Mouse (Mus musculus): ENCODE measurements around the gene Prr5. TPM values are rescaled to one million over a fixed set of nuclear protein-coding genes. Genes with fewer than 3 reads are reported as not detected.

Prr5 gene
- polyA plus RNA-seq, 1 experiment from 2014 or later: 35.0 TPM

- ATAC-seq (replicated peaks; ENCODE audit: low FRiP score, low read depth) (no peak), DNase-seq (ENCODE audit: low spot score) (no peak)
- H3K4me2 ChIP-seq (ENCODE audit: low read length): no peak overlapping the region
- H3K36me3 ChIP-seq (ENCODE audit: insufficient read depth, low read length): no peaks in the 10 kb centered on the region
- 0 out of 2 replicates have a peak, but pooled peaks cover 2% of the 10 kb centered on the region for H3K4me1 ChIP-seq (replicated peaks; ENCODE audit: insufficient read depth, low read length)
- H3K27me3 ChIP-seq (ENCODE audit: insufficient read depth, low read length): no peaks in the 10 kb centered on the region
- H3K4me3 ChIP-seq (replicated peaks; ENCODE audit: low read depth, low read length): no peak overlapping the region
- 85% methylated on average over 6 of the region's 6 CpGs for WGBS
- no peaks in the 10 kb centered on the region for H3K9me3 ChIP-seq (replicated peaks; ENCODE audit: low read length)
- no peak overlapping the region for H3K27ac ChIP-seq
- no peak for TF ChIP-seq CTCF (IDR thresholded peaks at IDR 0.05; ENCODE audit: low read depth)
- no peak overlapping the region for H3K9ac ChIP-seq (ENCODE audit: low read depth, low read length)
These were observed 28.7 kb upstream of the Prr5 start for GRCm38 (mm10) chr15:84640722-84641121.

GRCm38 (mm10) chr15:84641127-84641526 lies 28.3 kb upstream of the Prr5 start:
- no peak overlapping the region for H3K9ac ChIP-seq (ENCODE audit: low read depth, low read length)

GRCm38 (mm10) chr15:84641948-84642347 lies 27.5 kb upstream of the Prr5 start:
- H3K9ac ChIP-seq (ENCODE audit: low read depth, low read length): no peak overlapping the region
- DNase-seq (ENCODE audit: low spot score): no peak

More at GRCm38 (mm10) chr15:84641127-84641526, 28.3 kb upstream of the Prr5 start:
- DNase-seq (ENCODE audit: low spot score) (no peak), ATAC-seq (replicated peaks; ENCODE audit: low FRiP score, low read depth) (no peak)
- Histone ChIP-seq H3K9me3 (replicated peaks; ENCODE audit: low read length) (no peaks in the 10 kb centered on the region), H3K36me3 (ENCODE audit: insufficient read depth, low read length) (no peaks in the 10 kb centered on the region), H3K27me3 (ENCODE audit: insufficient read depth, low read length) (no peaks in the 10 kb centered on the region), H3K4me1 (replicated peaks; ENCODE audit: insufficient read depth, low read length) (0 out of 2 replicates have a peak, but pooled peaks cover 2% of the 10 kb centered on the region), H3K27ac (no peak overlapping the region), H3K4me3 (replicated peaks; ENCODE audit: low read depth, low read length) (no peak overlapping the region), H3K4me2 (ENCODE audit: low read length) (no peak overlapping the region)
- 52% methylated on average over 5 of the region's 5 CpGs for WGBS
- TF ChIP-seq CTCF (IDR thresholded peaks at IDR 0.05; ENCODE audit: low read depth): no peak

GRCm38 (mm10) chr15:84643178-84643577 lies 26.2 kb upstream of the Prr5 start:
- no peaks in the 10 kb centered on the region for H3K9me3 ChIP-seq (replicated peaks; ENCODE audit: low read length)
- 17% methylated on average over 1 of the region's 1 CpGs for WGBS
- H3K27ac ChIP-seq: no peak overlapping the region
- DNase-seq (ENCODE audit: low spot score): peak; percentile 44
- 0 out of 2 replicates have a peak, but pooled peaks have one; percentile 7 for ATAC-seq (replicated peaks; ENCODE audit: low FRiP score, low read depth)
- no peak for TF ChIP-seq CTCF (IDR thresholded peaks at IDR 0.05; ENCODE audit: low read depth)
- H3K4me1 ChIP-seq (replicated peaks; ENCODE audit: insufficient read depth, low read length): 0 out of 2 replicates have a peak, but pooled peaks cover 2% of the 10 kb centered on the region
- H3K4me3 ChIP-seq (replicated peaks; ENCODE audit: low read depth, low read length): no peak overlapping the region
- no peaks in the 10 kb centered on the region for H3K36me3 ChIP-seq (ENCODE audit: insufficient read depth, low read length)
- no peak overlapping the region for H3K4me2 ChIP-seq (ENCODE audit: low read length)
- no peaks in the 10 kb centered on the region for H3K27me3 ChIP-seq (ENCODE audit: insufficient read depth, low read length)
- no peak overlapping the region for H3K9ac ChIP-seq (ENCODE audit: low read depth, low read length)

More at GRCm38 (mm10) chr15:84641948-84642347, 27.5 kb upstream of the Prr5 start:
- ATAC-seq (replicated peaks; ENCODE audit: low FRiP score, low read depth): no peak
- no peak overlapping the region for H3K4me2 ChIP-seq (ENCODE audit: low read length)
- WGBS: 91% methylated on average over 1 of the region's 1 CpGs
- no peaks in the 10 kb centered on the region for H3K27me3 ChIP-seq (ENCODE audit: insufficient read depth, low read length)
- H3K4me3 ChIP-seq (replicated peaks; ENCODE audit: low read depth, low read length): no peak overlapping the region
- H3K9me3 ChIP-seq (replicated peaks; ENCODE audit: low read length): no peaks in the 10 kb centered on the region
- H3K36me3 ChIP-seq (ENCODE audit: insufficient read depth, low read length): no peaks in the 10 kb centered on the region
- no peak overlapping the region for H3K27ac ChIP-seq
- 0 out of 2 replicates have a peak, but pooled peaks cover 2% of the 10 kb centered on the region for H3K4me1 ChIP-seq (replicated peaks; ENCODE audit: insufficient read depth, low read length)
- no peak for TF ChIP-seq CTCF (IDR thresholded peaks at IDR 0.05; ENCODE audit: low read depth)

GRCm38 (mm10) chr15:84651481-84651880 lies 17.9 kb upstream of the Prr5 start:
- H3K4me2 ChIP-seq (ENCODE audit: low read length): no peak overlapping the region
- ATAC-seq (replicated peaks; ENCODE audit: low FRiP score, low read depth): no peak
- H3K36me3 ChIP-seq (ENCODE audit: insufficient read depth, low read length): no peaks in the 10 kb centered on the region
- H3K27ac ChIP-seq: no peak overlapping the region
- peaks cover 3% of the 10 kb centered on the region; the same call in 1 of the 2 replicates for H3K4me1 ChIP-seq (replicated peaks; ENCODE audit: insufficient read depth, low read length)
- no peak for DNase-seq (ENCODE audit: low spot score)
- no peaks in the 10 kb centered on the region for H3K9me3 ChIP-seq (replicated peaks; ENCODE audit: low read length)
- WGBS: 73% methylated on average over 6 of the region's 6 CpGs
- no peaks in the 10 kb centered on the region for H3K27me3 ChIP-seq (ENCODE audit: insufficient read depth, low read length)
- H3K4me3 ChIP-seq (replicated peaks; ENCODE audit: low read depth, low read length): no peak overlapping the region
- no peak overlapping the region for H3K9ac ChIP-seq (ENCODE audit: low read depth, low read length)
- no peak for TF ChIP-seq CTCF (IDR thresholded peaks at IDR 0.05; ENCODE audit: low read depth)

GRCm38 (mm10) chr15:84653151-84653550 lies 16.3 kb upstream of the Prr5 start:
- no peak for DNase-seq (ENCODE audit: low spot score)
- 86% methylated on average over 7 of the region's 7 CpGs for WGBS
- Histone ChIP-seq H3K4me2 (ENCODE audit: low read length) (0 out of 2 replicates have a peak overlapping the region, but pooled peaks have one; percentile 57), H3K9ac (ENCODE audit: low read depth, low read length) (no peak overlapping the region), H3K9me3 (replicated peaks; ENCODE audit: low read length) (no peaks in the 10 kb centered on the region), H3K4me3 (replicated peaks; ENCODE audit: low read depth, low read length) (no peak overlapping the region), H3K27me3 (ENCODE audit: insufficient read depth, low read length) (no peaks in the 10 kb centered on the region), H3K27ac (no peak overlapping the region), H3K4me1 (replicated peaks; ENCODE audit: insufficient read depth, low read length) (peaks cover 3% of the 10 kb centered on the region; the same call in 1 of the 2 replicates), H3K36me3 (ENCODE audit: insufficient read depth, low read length) (no peaks in the 10 kb centered on the region)
- no peak for TF ChIP-seq CTCF (IDR thresholded peaks at IDR 0.05; ENCODE audit: low read depth)
- ATAC-seq (replicated peaks; ENCODE audit: low FRiP score, low read depth): no peak
